Mouse (Mus musculus): ENCODE data around the gene Olfr1049.
"Not testable (repeated sequence)": the region's sequence is repeated elsewhere in the genome, so short reads cannot be mapped to it uniquely, and the experiment has no call there.

The Olfr1049 gene

GRCm38 (mm10) chr2:86258228-86258627 lies at the start of gene Olfr1049:
TSS of gene Olfr1049 (minus strand) at chr2:86258328.
- not testable (repeated sequence) for DNase-seq (ENCODE audit: low read depth, low spot score)

GRCm38 (mm10) chr2:86292155-86292554 lies 34.0 kb upstream of the Olfr1049 start, which contains the start of gene Olfr1052:
TSS of gene Olfr1052 (plus strand) at chr2:86292455.
- no peak for DNase-seq (ENCODE audit: low read depth, low spot score)

- not testable (repeated sequence) for DNase-seq (ENCODE audit: low read depth, low spot score)
These were observed 20.9 kb upstream of the Olfr1049 start, which contains the start of gene Olfr1051 for GRCm38 (mm10) chr2:86278988-86279387. TSS of gene Olfr1051 (minus strand) at chr2:86279088.

- DNase-seq (ENCODE audit: low read depth, low spot score): no peak
These were observed 17.9 kb downstream of the Olfr1049 start, which contains the start of gene Olfr1048 for GRCm38 (mm10) chr2:86240189-86240588. TSS of gene Olfr1048 (minus strand) at chr2:86240289.

- DNase-seq (ENCODE audit: low read depth, low spot score): no peak
These were observed 26.8 kb downstream of the Olfr1049 start, which contains the start of gene Olfr1047 for GRCm38 (mm10) chr2:86231301-86231700. TSS of gene Olfr1047 (minus strand) at chr2:86231401.

GRCm38 (mm10) chr2:86219214-86219613 lies 38.9 kb downstream of the Olfr1049 start, which contains the start of gene Olfr1046:
TSS of gene Olfr1046 (minus strand) at chr2:86219314.
- DNase-seq (ENCODE audit: low read depth, low spot score): no peak

Measured in retina, adult 2 months (tissue).